Mouse (Mus musculus) adrenal gland (tissue): Measurements from ENCODE around the gene Timm13.

ENCODE experiments used
- intact Hi-C: fragments of 180-260 bp; cut with DNase I; formaldehyde crosslinking; loops from one replicate; pipeline ENCODE4 v1.15.1; 2025

The Timm13 gene

DNA sequence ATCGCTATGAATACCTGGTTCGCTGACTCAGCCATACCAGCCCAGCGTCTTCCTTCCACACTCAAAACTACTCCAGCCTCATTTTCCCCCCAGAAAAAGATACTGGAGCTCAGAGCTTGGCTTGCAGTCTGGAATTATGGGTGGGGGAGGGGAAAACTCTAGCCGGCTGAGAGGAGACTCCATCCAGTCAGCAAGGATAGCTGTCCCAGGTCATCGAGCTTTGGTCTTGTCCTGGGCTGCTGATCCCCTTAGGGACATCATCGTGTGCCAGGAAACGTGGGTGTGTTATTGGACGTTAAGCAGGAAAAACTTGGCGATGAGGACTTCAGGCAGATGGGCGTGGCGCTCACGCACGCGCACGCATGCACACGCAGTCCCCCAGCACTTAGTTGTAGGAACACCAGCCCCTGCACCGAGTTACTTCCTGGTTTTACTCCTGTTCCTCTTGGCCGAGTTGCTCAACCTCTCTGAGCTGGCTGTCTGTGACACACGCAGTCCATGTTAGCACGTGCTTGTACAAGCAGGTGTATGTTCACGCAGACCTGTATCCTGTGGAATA is 32.7 kb upstream of the Timm13 start:
- intact Hi-C loops: no loop called here

- intact Hi-C loops: no loop called here
Measured at GRCm38 (mm10) chr10:80932700-80933420, 32.1 kb upstream of the Timm13 start.

GRCm38 (mm10) chr10:80932206-80932605 is 31.4 kb upstream of the Timm13 start:
- intact Hi-C loops: no loop called here

- intact Hi-C loops: no loop called here
Measured at GRCm38 (mm10) chr10:80931695-80932094, 30.9 kb upstream of the Timm13 start.

GRCm38 (mm10) chr10:80931153-80931671 is 30.4 kb upstream of the Timm13 start:
- intact Hi-C loops: no loop called here

DNA sequence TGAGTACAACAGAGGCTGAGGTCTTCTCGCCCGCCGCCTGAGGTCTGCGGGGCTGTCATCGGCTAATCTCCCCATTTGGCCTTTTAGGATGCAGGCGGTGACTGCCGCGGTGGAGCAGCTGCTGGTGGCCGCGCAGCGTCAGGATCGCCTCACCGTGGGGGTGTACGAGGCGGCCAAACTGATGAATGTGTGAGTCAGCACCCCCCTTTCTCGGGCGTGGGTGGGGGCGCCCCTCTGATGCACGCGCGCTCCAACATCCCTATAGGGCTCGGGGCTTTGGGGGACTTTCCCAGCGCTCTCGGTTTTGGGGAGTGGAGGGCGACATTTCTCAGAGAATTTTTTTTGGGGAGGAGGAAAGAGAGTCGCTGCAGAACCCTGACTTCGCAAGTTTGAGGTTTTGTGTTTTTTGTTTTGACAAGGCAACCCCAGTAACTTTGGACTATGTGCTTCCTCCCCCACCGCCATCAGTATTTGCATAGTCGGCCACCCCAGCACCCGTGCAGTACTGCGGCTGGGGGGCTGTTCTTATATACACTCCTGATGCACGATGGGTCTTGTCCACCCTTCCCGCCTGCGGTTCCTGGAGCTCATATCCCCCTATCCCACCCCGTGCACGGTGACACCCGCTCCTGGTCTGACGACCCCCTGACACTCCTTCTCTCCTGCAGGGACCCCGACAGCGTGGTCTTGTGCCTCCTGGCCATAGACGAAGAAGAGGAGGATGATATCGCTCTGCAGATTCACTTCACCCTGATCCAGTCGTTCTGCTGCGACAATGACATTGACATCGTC is 29.8 kb upstream of the Timm13 start:
- intact Hi-C loops: no loop called here

- intact Hi-C loops: loop anchor here (1.0 kb wide), 1 partner anchor 59 kb away; no protein-coding TSS in a partner anchor
Measured at GRCm38 (mm10) chr10:80929299-80930226, 28.8 kb upstream of the Timm13 start, which contains the start of gene Gadd45b. TSS of gene Gadd45b (plus strand) at chr10:80930073.

DNA sequence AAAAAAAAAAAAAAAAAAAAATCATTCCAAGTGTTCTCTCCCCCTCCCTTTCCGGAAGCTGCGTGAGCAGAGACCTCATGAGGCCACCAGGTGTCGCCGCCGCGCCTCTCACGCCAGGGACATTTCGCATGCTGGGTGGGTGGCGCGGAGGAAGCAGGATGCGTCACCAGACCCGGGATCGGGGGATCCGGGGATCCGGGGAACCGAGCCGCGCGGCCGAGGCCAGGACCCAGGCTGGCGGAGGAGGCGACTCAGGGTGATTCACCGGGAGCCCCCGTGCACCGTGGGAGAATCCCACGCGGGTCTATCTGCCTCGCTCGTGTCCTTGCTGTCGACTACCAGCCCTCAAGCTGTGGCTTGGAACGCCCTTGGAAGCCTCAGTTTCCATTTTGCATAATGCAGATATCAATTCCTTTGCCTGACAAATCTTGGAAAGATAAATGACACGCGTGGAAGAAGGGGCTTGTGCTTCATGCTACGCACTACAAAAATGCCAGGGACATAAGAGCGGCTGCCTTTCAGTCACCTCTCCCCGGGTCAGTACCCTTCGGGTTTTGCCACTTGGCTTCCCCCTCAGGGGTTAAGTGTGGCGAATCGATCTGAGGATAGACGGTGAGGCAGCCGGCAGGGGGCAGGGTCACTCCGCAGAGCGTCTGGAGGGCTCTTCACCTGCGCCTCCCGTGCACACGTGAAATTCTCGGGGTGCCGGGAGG is 28.0 kb upstream of the Timm13 start:
- intact Hi-C loops: loop anchor here (1.0 kb wide), 1 partner anchor 60 kb away; no protein-coding TSS in a partner anchor

GRCm38 (mm10) chr10:80925472-80925871 is 24.7 kb upstream of the Timm13 start:
- intact Hi-C loops: no loop called here

GRCm38 (mm10) chr10:80921923-80922322 is 21.2 kb upstream of the Timm13 start:
- intact Hi-C loops: no loop called here

DNA sequence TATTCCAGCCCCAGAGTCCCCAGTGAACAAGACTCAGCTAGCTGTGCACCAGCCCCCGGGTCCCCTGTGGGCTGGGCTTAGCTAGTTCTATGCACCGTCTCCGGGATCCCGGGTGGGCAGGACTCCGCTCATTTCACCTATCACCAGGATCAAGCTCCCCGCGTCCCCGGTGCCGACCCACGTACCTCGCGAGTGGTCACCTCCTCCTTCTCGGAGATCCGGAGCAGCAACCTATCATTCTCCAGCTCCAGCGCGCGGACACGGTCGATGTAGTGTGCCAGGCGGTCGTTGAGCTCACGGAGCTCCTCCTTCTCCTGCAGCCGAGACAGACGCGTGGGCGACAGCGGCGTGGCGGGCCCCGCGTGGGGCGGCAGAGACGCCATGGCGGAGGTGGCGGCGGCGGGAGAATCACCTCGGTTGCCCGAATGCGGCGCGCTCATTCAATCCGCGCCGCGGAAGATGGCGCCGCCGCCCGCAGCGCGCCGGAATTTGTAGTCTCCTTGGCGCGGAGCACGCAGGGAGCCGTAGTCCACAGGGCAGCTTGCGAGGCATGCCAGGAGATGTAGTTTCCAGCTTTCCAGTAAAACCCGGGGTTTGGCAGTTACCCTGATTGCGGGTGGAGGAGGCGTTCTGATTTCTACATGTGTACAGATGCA is 17.1 kb upstream of the Timm13 start, which contains the start of gene Lmnb2:
Gene Lmnb2, minus strand, starts transcription at position 467 of the 656 bp plus-strand sequence.
- intact Hi-C loops: loop anchor here (5.0 kb wide), 1 partner anchor 174 kb away; no protein-coding TSS in a partner anchor

DNA sequence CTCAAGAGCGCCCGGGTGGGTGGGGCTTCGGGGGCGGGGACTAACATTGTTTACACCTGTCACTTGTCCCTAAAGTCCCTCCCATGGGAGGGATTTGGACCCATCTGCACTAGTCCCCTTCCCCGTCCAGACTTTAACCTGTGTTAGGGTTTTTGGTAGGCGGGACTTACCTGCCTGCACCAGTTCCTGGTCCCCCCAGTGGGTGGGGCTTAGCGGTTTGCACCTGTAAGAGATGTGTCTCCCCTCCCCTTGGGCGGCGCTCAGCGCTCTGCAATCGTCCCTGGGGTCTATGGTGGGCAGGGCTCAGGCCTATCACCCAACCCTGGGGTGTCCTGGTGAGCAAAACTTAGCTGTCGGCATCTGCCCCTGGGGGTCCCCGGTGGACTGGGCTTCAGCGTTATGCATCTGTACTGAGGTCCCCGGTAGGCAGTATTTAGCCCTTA is 16.6 kb upstream of the Timm13 start:
- intact Hi-C loops: loop anchor here (5.0 kb wide), 1 partner anchor 175 kb away; no protein-coding TSS in a partner anchor

DNA sequence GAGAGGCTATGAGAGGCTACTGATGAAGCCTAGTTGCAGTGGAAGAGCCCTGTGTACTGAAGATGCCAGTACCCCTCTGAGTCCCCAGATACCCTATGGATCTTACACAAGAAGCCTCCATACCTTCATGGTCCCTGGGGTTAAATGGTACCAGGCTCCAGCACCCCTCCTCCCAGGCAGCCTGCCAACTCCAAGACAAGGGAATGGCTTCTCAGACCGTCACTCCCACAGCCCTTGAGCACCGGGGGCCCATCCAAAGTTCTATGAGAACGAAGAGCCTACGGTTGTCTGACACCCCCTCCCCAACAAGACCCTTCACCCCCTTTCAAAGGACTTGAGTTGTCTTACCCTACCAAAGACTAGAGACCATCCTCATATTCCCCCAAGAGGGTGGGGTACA is 15.0 kb upstream of the Timm13 start:
- intact Hi-C loops: loop anchor here (5.0 kb wide), 1 partner anchor 177 kb away; no protein-coding TSS in a partner anchor

- intact Hi-C loops: loop anchor here (5.0 kb wide), 1 partner anchor 177 kb away; no protein-coding TSS in a partner anchor
Measured at GRCm38 (mm10) chr10:80915260-80915659, 14.5 kb upstream of the Timm13 start.

DNA sequence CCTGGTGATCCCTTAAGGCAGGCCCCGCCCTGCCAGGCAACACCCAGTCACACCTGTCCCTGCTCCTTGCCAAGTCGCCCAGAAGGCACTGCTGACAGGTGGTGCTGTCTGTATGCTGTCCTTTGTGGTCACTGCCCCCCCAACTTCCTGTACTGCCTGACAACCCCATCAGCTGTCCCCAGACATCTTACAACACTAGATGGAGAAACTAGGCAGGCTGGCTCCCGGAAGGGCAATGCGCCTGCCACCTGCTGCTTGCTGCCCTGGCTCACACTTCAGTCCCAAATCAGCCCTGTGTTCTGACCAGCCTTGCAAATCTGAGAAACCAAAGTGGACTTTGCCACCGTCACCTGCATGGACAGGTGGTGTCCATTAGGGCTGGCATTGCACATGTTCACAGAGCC is 13.5 kb upstream of the Timm13 start:
- intact Hi-C loops: no loop called here

GRCm38 (mm10) chr10:80913364-80914011 is 12.7 kb upstream of the Timm13 start:
- intact Hi-C loops: no loop called here

GRCm38 (mm10) chr10:80911891-80912290 is 11.1 kb upstream of the Timm13 start:
- intact Hi-C loops: no loop called here

DNA sequence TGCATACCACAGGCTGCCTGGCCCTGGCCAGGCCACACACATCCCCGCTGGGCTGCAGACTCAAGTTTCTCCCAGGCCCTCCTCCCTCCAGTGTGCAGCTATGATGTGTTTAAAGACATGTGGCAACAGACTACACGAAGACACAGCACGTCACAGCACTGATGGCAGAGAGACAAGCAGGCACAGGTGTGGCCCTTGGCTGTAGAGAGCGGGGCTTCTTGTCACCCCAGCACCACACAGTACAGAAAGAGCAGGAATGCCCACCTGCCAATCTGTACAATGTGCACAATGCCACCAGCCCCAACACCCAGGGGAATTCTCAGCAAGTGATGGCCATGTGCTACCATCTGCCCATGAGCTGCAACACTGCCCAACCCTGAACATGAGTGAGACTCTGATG is 10.6 kb upstream of the Timm13 start:
- intact Hi-C loops: no loop called here
